Mouse (Mus musculus): ENCODE measurements around the gene Gm15737. TPM values are rescaled to one million over a fixed set of nuclear protein-coding genes. Genes with fewer than 3 reads are reported as not detected.
A peak's percentile ranks its signal among the peaks of the same experiment; 100 is the strongest.

Gene Gm15737
- polyA plus RNA-seq, 1 experiment from 2014 or later = 0.21 TPM

DNA sequence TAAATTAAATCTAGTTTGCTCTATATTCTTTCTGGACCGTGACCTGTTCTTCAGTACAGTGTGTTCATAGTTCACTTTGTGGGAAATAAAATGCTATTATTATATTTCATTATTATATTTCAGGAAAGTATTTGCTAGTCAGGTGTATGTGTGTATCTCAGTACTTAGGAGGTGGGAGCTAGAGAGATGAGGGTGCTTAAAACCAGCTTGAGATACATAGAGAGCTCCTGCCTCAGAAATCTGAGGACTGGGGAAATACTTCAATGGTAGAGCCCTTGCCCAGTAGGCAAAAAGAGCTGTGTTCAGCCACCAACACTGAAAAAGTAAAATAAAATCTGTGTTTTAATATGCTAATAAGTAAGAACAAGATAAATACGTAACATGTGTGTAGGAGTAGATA is 6.2 kb downstream of the Gm15737 start:
- Histone ChIP-seq H3K9me3 (replicated peaks) (no peaks in the 10 kb centered on the region), H3K4me2 (no peak overlapping the region), H3K27ac (no peak overlapping the region), H3K27me3 (no peaks in the 10 kb centered on the region), H3K4me1 (replicated peaks) (peaks cover 4% of the 10 kb centered on the region), H3K36me3 (peaks cover 49% of the 10 kb centered on the region), H3K4me3 (no peak overlapping the region), H3K9ac (no peak overlapping the region)
- ATAC-seq (replicated peaks; ENCODE audit: insufficient number of reproducible peaks, insufficient read depth, low FRiP score, low read depth) = no peak
- WGBS = 84% methylated on average over 2 of the region's 2 CpGs

- Histone ChIP-seq H3K9me3 (replicated peaks) (no peaks in the 10 kb centered on the region), H3K4me1 (replicated peaks) (peaks cover 4% of the 10 kb centered on the region; the same call in 1 of the 2 replicates), H3K36me3 (peaks cover 55% of the 10 kb centered on the region), H3K4me2 (no peak overlapping the region), H3K27ac (no peak overlapping the region), H3K9ac (no peak overlapping the region), H3K4me3 (no peak overlapping the region), H3K27me3 (no peaks in the 10 kb centered on the region)
- ATAC-seq (replicated peaks; ENCODE audit: insufficient number of reproducible peaks, insufficient read depth, low FRiP score, low read depth) = no peak
- WGBS = 55% methylated on average over 5 of the region's 5 CpGs
Observed at GRCm38 (mm10) chr6:92876121-92876520, 7.0 kb downstream of the Gm15737 start.

GRCm38 (mm10) chr6:92877236-92877635 is 8.1 kb downstream of the Gm15737 start:
- Histone ChIP-seq H3K27me3 (no peaks in the 10 kb centered on the region), H3K27ac (no peak overlapping the region), H3K9ac (no peak overlapping the region), H3K9me3 (replicated peaks) (no peaks in the 10 kb centered on the region), H3K4me1 (replicated peaks) (peaks cover 3% of the 10 kb centered on the region; the same call in 1 of the 2 replicates), H3K4me3 (no peak overlapping the region), H3K4me2 (no peak overlapping the region), H3K36me3 (peaks cover 44% of the 10 kb centered on the region)
- no peak for ATAC-seq (replicated peaks; ENCODE audit: insufficient number of reproducible peaks, insufficient read depth, low FRiP score, low read depth)
- WGBS = 91% methylated on average over 4 of the region's 4 CpGs

DNA sequence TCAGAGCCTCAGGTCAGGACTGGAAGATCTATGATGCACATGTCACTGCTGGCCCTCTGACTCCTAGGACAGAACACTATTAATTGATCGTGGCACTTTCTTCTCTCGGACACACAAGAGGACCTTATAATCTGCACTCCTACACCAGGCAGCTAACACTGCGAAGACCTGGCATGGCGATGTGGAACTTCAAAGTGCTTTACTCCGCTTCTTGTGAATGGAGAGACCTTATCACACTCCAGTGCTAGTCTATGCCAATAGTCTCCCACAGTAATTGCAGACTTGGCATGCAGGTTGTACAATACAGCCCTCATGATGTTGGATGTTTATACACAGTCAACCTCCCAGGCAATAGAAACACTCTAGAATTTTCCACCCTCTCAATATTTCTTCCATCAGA is 9.6 kb downstream of the Gm15737 start:
- WGBS = 73% methylated on average over 5 of the region's 5 CpGs
- no peak overlapping the region for H3K9ac ChIP-seq
- no peak overlapping the region for H3K27ac ChIP-seq
- no peak for ATAC-seq (replicated peaks; ENCODE audit: insufficient number of reproducible peaks, insufficient read depth, low FRiP score, low read depth)
- H3K4me3 ChIP-seq = no peak overlapping the region
- H3K4me2 ChIP-seq = no peak overlapping the region
- peaks cover 35% of the 10 kb centered on the region for H3K36me3 ChIP-seq
- no peaks in the 10 kb centered on the region for H3K9me3 ChIP-seq (replicated peaks)
- peaks cover 6% of the 10 kb centered on the region; the same call in 1 of the 2 replicates for H3K4me1 ChIP-seq (replicated peaks)
- no peaks in the 10 kb centered on the region for H3K27me3 ChIP-seq

- 86% methylated on average over 14 of the region's 14 CpGs for WGBS
- H3K4me1 ChIP-seq (replicated peaks) = peaks cover 6% of the 10 kb centered on the region; the same call in 1 of the 2 replicates
- H3K4me2 ChIP-seq = no peak overlapping the region
- no peaks in the 10 kb centered on the region for H3K27me3 ChIP-seq
- peaks cover 38% of the 10 kb centered on the region for H3K36me3 ChIP-seq
- no peaks in the 10 kb centered on the region for H3K9me3 ChIP-seq (replicated peaks)
- no peak overlapping the region for H3K4me3 ChIP-seq
- H3K9ac ChIP-seq = no peak overlapping the region
- ATAC-seq (replicated peaks; ENCODE audit: insufficient number of reproducible peaks, insufficient read depth, low FRiP score, low read depth) = no peak
- no peak overlapping the region for H3K27ac ChIP-seq
Observed at GRCm38 (mm10) chr6:92879700-92880265, 10.6 kb downstream of the Gm15737 start.

DNA sequence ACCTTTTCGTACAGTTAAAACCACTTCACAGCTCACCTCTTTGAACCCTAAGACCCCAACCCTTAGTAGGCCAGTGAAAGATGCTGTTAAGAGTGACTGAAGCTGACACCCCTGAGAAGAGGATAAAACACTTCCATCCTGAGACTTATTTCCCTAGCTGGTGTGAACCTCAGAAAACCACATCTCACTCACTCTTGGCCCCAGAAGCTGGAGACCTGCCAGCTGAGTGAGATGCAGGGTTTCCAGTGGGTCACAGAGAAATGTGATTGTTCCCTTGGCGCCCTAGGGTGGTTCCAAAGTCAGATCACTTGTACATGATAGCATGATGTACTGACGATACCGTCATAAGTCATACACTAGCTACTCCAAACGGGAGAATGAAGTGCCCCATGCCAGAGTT is 13.3 kb downstream of the Gm15737 start:
- Histone ChIP-seq H3K9ac (no peak overlapping the region), H3K9me3 (replicated peaks) (no peaks in the 10 kb centered on the region), H3K27me3 (no peaks in the 10 kb centered on the region), H3K4me2 (no peak overlapping the region), H3K4me1 (replicated peaks) (peaks cover 6% of the 10 kb centered on the region; the same call in 1 of the 2 replicates), H3K4me3 (no peak overlapping the region), H3K27ac (no peak overlapping the region), H3K36me3 (peaks cover 53% of the 10 kb centered on the region)
- 60% methylated on average over 5 of the region's 5 CpGs for WGBS
- ATAC-seq (replicated peaks; ENCODE audit: insufficient number of reproducible peaks, insufficient read depth, low FRiP score, low read depth) = no peak

- peaks cover 6% of the 10 kb centered on the region; the same call in 1 of the 2 replicates for H3K4me1 ChIP-seq (replicated peaks)
- no peak overlapping the region for H3K9ac ChIP-seq
- H3K9me3 ChIP-seq (replicated peaks) = no peaks in the 10 kb centered on the region
- peaks cover 55% of the 10 kb centered on the region for H3K36me3 ChIP-seq
- WGBS = 66% methylated on average over 9 of the region's 9 CpGs
- no peak overlapping the region for H3K4me3 ChIP-seq
- ATAC-seq (replicated peaks; ENCODE audit: insufficient number of reproducible peaks, insufficient read depth, low FRiP score, low read depth) = no peak
- H3K4me2 ChIP-seq = no peak overlapping the region
- no peaks in the 10 kb centered on the region for H3K27me3 ChIP-seq
- no peak overlapping the region for H3K27ac ChIP-seq
Observed at GRCm38 (mm10) chr6:92883131-92883900, 14.2 kb downstream of the Gm15737 start.

GRCm38 (mm10) chr6:92891535-92891934 is 22.4 kb downstream of the Gm15737 start:
- Histone ChIP-seq H3K4me2 (no peak overlapping the region), H3K9me3 (replicated peaks) (no peaks in the 10 kb centered on the region), H3K36me3 (peaks cover 51% of the 10 kb centered on the region), H3K27me3 (no peaks in the 10 kb centered on the region), H3K9ac (no peak overlapping the region), H3K4me3 (no peak overlapping the region), H3K27ac (no peak overlapping the region), H3K4me1 (replicated peaks) (peaks cover 7% of the 10 kb centered on the region)
- no peak for ATAC-seq (replicated peaks; ENCODE audit: insufficient number of reproducible peaks, insufficient read depth, low FRiP score, low read depth)
- 83% methylated on average over 1 of the region's 1 CpGs for WGBS

GRCm38 (mm10) chr6:92904037-92904436 is 34.9 kb downstream of the Gm15737 start:
- Histone ChIP-seq H3K27ac (no peak overlapping the region), H3K36me3 (peaks cover 49% of the 10 kb centered on the region), H3K27me3 (no peaks in the 10 kb centered on the region), H3K4me1 (replicated peaks) (peaks cover 19% of the 10 kb centered on the region), H3K9ac (no peak overlapping the region), H3K4me3 (no peak overlapping the region), H3K9me3 (replicated peaks) (no peaks in the 10 kb centered on the region), H3K4me2 (no peak overlapping the region)
- no peak for ATAC-seq (replicated peaks; ENCODE audit: insufficient number of reproducible peaks, insufficient read depth, low FRiP score, low read depth)
- 62% methylated on average over 1 of the region's 1 CpGs for WGBS

GRCm38 (mm10) chr6:92904491-92904890 is 35.3 kb downstream of the Gm15737 start:
- 31% methylated on average over 2 of the region's 2 CpGs for WGBS
- no peaks in the 10 kb centered on the region for H3K27me3 ChIP-seq
- no peak overlapping the region for H3K27ac ChIP-seq
- H3K4me3 ChIP-seq = no peak overlapping the region
- no peak overlapping the region for H3K4me2 ChIP-seq
- H3K4me1 ChIP-seq (replicated peaks) = peaks cover 22% of the 10 kb centered on the region
- H3K9me3 ChIP-seq (replicated peaks) = no peaks in the 10 kb centered on the region
- H3K36me3 ChIP-seq = peaks cover 45% of the 10 kb centered on the region
- no peak for ATAC-seq (replicated peaks; ENCODE audit: insufficient number of reproducible peaks, insufficient read depth, low FRiP score, low read depth)
- no peak overlapping the region for H3K9ac ChIP-seq

- Histone ChIP-seq H3K4me2 (no peak overlapping the region), H3K36me3 (peaks cover 40% of the 10 kb centered on the region), H3K27me3 (no peaks in the 10 kb centered on the region), H3K4me3 (no peak overlapping the region), H3K27ac (peak overlapping the region; percentile 78), H3K4me1 (replicated peaks) (peaks cover 22% of the 10 kb centered on the region), H3K9ac (no peak overlapping the region), H3K9me3 (replicated peaks) (no peaks in the 10 kb centered on the region)
- ATAC-seq (replicated peaks; ENCODE audit: insufficient number of reproducible peaks, insufficient read depth, low FRiP score, low read depth) = peak; percentile 72
- whole genome bisulfite sequencing = 14% methylated on average over 5 of the region's 5 CpGs
Observed at GRCm38 (mm10) chr6:92905922-92906321, 36.8 kb downstream of the Gm15737 start.
